Mouse (Mus musculus): ENCODE results near the gene 1700021F05Rik. TPM values are rescaled to one million over a fixed set of nuclear protein-coding genes. Genes with fewer than 3 reads are reported as not detected.

1700021F05Rik gene
- total RNA-seq (2021) = 10 to 100 TPM; 45.2 to 52.1 TPM

GRCm38 (mm10) chr10:43540442-43541152 is at the start of gene 1700021F05Rik:
1700021F05Rik (minus strand) TSS chr10:43540994.
- DNase-seq = peak; percentile 97

GRCm38 (mm10) chr10:43588470-43589177 is 47.8 kb upstream of the 1700021F05Rik start:
- intact Hi-C loops (cut with DNase I) = no loop called here
- no peak for DNase-seq

More at GRCm38 (mm10) chr10:43540442-43541152, at the start of gene 1700021F05Rik:
- intact Hi-C loops (cut with DNase I) = no loop called here

- DNase-seq = no peak
- intact Hi-C loops (cut with DNase I) = no loop called here
These were observed 43.7 kb upstream of the 1700021F05Rik start for GRCm38 (mm10) chr10:43584538-43584937.

- no peak for DNase-seq
- intact Hi-C loops (cut with DNase I) = no loop called here
These were observed 40.5 kb upstream of the 1700021F05Rik start for GRCm38 (mm10) chr10:43581260-43581659.

- peak; percentile 71 for DNase-seq
- intact Hi-C loops (cut with DNase I) = no loop called here
These were observed 39.9 kb upstream of the 1700021F05Rik start for GRCm38 (mm10) chr10:43580649-43581078.

- peak; percentile 58 for DNase-seq
- intact Hi-C loops (cut with DNase I) = loop anchor here (5.0 to 10.0 kb wide), 3 partner anchors 155 to 495 kb away; partner anchors contain the start of genes Qrsl1 and Rtn4ip1
These were observed 38.8 kb upstream of the 1700021F05Rik start for GRCm38 (mm10) chr10:43579381-43580261.

GRCm38 (mm10) chr10:43578754-43579380 is 38.1 kb upstream of the 1700021F05Rik start:
- peak; percentile 89 for DNase-seq
- intact Hi-C loops (cut with DNase I) = loop anchor here (5.0 to 10.0 kb wide), 3 partner anchors 156 to 496 kb away; partner anchors contain the start of genes Qrsl1 and Rtn4ip1

GRCm38 (mm10) chr10:43578366-43578753 is 37.6 kb upstream of the 1700021F05Rik start:
- peak; percentile 70 for DNase-seq
- intact Hi-C loops (cut with DNase I) = loop anchor here (5.0 to 10.0 kb wide), 3 partner anchors 156 to 496 kb away; partner anchors contain the start of genes Qrsl1 and Rtn4ip1

GRCm38 (mm10) chr10:43577997-43578331 is 37.2 kb upstream of the 1700021F05Rik start, which contains the start of gene Cd24a:
Cd24a (plus strand) TSS chr10:43578284.
- DNase-seq = no peak
- intact Hi-C loops (cut with DNase I) = loop anchor here (5.0 to 10.0 kb wide), 3 partner anchors 157 to 497 kb away; partner anchors contain the start of genes Qrsl1 and Rtn4ip1

- intact Hi-C loops (cut with DNase I) = loop anchor here (5.0 to 10.0 kb wide), 3 partner anchors 157 to 497 kb away; partner anchors contain the start of genes Qrsl1 and Rtn4ip1
- peak; percentile 13 for DNase-seq
These were observed 36.7 kb upstream of the 1700021F05Rik start for GRCm38 (mm10) chr10:43577299-43577996.

- intact Hi-C loops (cut with DNase I) = loop anchor here (2.0 to 10.0 kb wide), 4 partner anchors 160 to 500 kb away; partner anchors contain the start of genes Qrsl1 and Rtn4ip1
- peak; percentile 84 for DNase-seq
These were observed 34.2 kb upstream of the 1700021F05Rik start for GRCm38 (mm10) chr10:43574956-43575355.

GRCm38 (mm10) chr10:43574352-43574751 is 33.6 kb upstream of the 1700021F05Rik start:
- intact Hi-C loops (cut with DNase I) = loop anchor here (2.0 to 10.0 kb wide), 3 partner anchors 160 to 500 kb away; no protein-coding TSS in a partner anchor
- DNase-seq = no peak

GRCm38 (mm10) chr10:43561311-43561710 is 20.5 kb upstream of the 1700021F05Rik start:
- intact Hi-C loops (cut with DNase I) = no loop called here
- DNase-seq = no peak

- intact Hi-C loops (cut with DNase I) = no loop called here
- DNase-seq = no peak
These were observed 20.0 kb upstream of the 1700021F05Rik start for GRCm38 (mm10) chr10:43560765-43561164.

GRCm38 (mm10) chr10:43559313-43559712 is 18.5 kb upstream of the 1700021F05Rik start:
- no peak for DNase-seq
- intact Hi-C loops (cut with DNase I) = no loop called here

- intact Hi-C loops (cut with DNase I) = no loop called here
- DNase-seq = no peak
These were observed 16.9 kb upstream of the 1700021F05Rik start for GRCm38 (mm10) chr10:43557630-43558165.

GRCm38 (mm10) chr10:43551388-43551787 is 10.6 kb upstream of the 1700021F05Rik start:
- no peak for DNase-seq

GRCm38 (mm10) chr10:43550923-43551322 is 10.1 kb upstream of the 1700021F05Rik start:
- intact Hi-C loops (cut with DNase I) = no loop called here
- no peak for DNase-seq

More at GRCm38 (mm10) chr10:43551388-43551787, 10.6 kb upstream of the 1700021F05Rik start:
- intact Hi-C loops (cut with DNase I) = no loop called here

GRCm38 (mm10) chr10:43549411-43549810 is 8.6 kb upstream of the 1700021F05Rik start:
- no peak for DNase-seq
- intact Hi-C loops (cut with DNase I) = no loop called here

All from left cerebral cortex, postnatal 4 days (tissue).